Mouse (Mus musculus) G1E (cell line): Measurements from ENCODE around the gene Hcrtr1.

Experiments used
- CTCF ChIP-seq: IDR thresholded peaks from 2 replicates; pipeline ENCODE4 v1.5.1; 2012; ENCODE audit warnings: low read depth, low read length, inconsistent platforms, mixed read lengths
- GATA2 ChIP-seq: IDR thresholded peaks from 2 replicates; pipeline ENCODE4 v1.6.1; 2012; ENCODE audit warnings: low read depth, low read length, inconsistent platforms, borderline replicate concordance

GRCm38 (mm10) chr4:130108929-130109328 lies 30.2 kb downstream of the Hcrtr1 start:
- TF ChIP-seq CTCF (no peak), GATA2 (no peak)
